Mouse (Mus musculus): ENCODE measurements around the gene Zdhhc23. TPM values are rescaled to one million over a fixed set of nuclear protein-coding genes. Genes with fewer than 3 reads are reported as not detected.

Zdhhc23 gene
- polyA plus RNA-seq, 1 experiment: 0.66 TPM

- no peak for DNase-seq (ENCODE audit: low read depth)
Observed at GRCm38 (mm10) chr16:43965781-43966389, 13.7 kb downstream of the Zdhhc23 start.

- no peak for DNase-seq (ENCODE audit: low read depth)
Observed at GRCm38 (mm10) chr16:43963780-43964179, 15.8 kb downstream of the Zdhhc23 start.

DNA sequence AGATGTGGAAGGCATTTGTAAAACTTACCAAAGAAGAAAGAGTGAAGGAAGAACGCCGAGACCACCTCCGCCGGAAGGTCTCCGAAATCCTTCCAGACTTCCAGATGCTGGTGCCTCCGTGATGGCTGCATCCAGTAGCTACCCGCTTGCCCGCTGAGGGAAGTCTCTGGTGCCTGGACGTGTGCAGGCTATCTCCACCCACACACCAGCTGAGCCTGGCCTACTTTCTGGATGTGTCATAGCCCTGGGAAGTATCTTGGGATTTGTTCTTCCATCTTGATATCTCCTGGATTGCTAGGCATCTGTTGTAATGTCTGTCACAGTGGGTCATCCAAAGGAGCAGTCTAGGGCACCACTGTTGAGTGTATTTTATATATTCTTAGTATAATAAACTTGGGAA, 16.3 kb downstream of the Zdhhc23 start:
- DNase-seq (ENCODE audit: low read depth): no peak

GRCm38 (mm10) chr16:43958038-43958437, 21.6 kb downstream of the Zdhhc23 start:
- no peak for DNase-seq (ENCODE audit: low read depth)

DNA sequence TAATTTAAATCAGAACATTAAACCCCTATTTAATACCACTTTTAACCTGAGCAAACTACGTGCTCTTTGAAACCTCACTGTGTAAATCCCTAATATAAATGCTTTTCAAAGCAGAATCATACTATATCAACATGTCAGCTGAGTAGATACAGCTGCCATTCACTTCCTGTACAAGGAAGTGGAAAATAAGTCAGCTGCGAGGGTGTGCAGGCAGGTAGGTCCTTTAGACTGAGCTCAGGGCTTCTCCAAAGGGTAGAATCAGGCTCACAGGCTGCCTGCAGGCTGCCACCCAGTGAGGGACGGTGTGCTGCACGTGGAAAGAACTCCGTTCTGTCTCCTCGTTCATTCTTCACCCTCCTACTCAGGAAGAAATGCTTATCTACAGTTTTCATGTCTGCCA, 24.7 kb downstream of the Zdhhc23 start:
- no peak for DNase-seq (ENCODE audit: low read depth)

- DNase-seq (ENCODE audit: low read depth): no peak
Observed at GRCm38 (mm10) chr16:43951591-43951990, 28.0 kb downstream of the Zdhhc23 start.

GRCm38 (mm10) chr16:43945869-43946268, 33.7 kb downstream of the Zdhhc23 start:
- DNase-seq (ENCODE audit: low read depth): no peak

DNA sequence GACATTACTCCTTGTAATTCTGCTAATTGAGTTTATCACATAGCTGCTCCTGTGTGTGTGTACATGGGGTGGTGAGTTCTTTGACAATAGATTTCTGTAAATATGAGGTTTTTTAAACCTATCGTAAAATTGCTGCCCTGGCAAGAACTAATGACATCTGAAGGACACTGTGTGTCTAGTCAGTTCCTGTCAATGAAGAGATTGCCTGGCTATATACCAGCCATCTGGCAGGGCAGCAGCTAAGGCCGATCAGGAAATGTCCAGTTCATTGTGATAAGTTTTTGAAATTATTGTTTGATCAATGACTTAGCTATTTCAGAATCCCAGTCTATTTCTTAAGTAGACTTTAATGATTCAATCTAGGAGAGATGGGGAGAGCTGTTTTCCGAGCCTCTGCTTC, 34.2 kb downstream of the Zdhhc23 start:
- DNase-seq (ENCODE audit: low read depth): no peak

- DNase-seq (ENCODE audit: low read depth): no peak
Observed at GRCm38 (mm10) chr16:43940846-43941245, 38.7 kb downstream of the Zdhhc23 start.

- no peak for DNase-seq (ENCODE audit: low read depth)
Observed at GRCm38 (mm10) chr16:43935892-43936291, 43.7 kb downstream of the Zdhhc23 start.

- no peak for DNase-seq (ENCODE audit: low read depth)
Observed at GRCm38 (mm10) chr16:43935367-43935766, 44.2 kb downstream of the Zdhhc23 start.

DNA sequence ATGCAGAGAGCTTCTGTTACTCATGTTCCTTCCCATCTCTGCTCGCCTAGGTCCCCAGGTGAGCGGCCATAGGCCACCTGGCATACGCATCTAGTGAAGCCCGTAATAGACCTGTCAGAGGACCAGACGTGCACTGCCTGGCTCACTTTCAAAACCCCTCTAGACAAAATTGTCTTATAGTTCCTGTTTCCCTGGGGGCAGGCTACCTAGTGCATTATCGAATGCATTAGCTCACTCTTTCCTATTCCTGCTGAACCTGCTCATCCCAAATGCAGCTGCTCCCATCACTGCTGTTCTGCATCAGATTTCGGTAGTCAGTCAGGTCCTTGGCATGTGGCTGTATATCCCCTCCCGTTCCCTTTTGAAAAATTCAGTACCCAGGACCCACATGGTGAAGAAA, 44.7 kb downstream of the Zdhhc23 start:
- no peak for DNase-seq (ENCODE audit: low read depth)

DNA sequence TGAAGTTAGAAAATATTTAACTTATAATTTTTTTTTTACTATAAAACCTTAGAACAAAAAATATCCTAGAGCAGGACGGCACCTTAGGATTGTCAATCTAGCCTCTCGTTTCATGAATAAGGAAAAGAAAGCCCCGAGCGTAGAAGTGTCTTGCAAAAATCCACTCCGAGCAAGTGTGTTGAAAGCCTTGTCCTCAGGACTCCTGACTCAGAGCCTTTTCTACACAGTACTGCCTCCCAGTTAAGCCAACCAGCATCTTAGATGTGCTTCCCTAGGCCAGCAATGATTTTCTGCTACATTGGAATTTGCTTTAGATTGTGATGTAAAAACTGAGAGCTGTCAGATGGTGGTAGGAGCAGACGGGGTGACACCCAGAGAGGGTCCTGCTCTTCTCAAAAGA, 46.5 kb downstream of the Zdhhc23 start:
- DNase-seq (ENCODE audit: low read depth): no peak

DNA sequence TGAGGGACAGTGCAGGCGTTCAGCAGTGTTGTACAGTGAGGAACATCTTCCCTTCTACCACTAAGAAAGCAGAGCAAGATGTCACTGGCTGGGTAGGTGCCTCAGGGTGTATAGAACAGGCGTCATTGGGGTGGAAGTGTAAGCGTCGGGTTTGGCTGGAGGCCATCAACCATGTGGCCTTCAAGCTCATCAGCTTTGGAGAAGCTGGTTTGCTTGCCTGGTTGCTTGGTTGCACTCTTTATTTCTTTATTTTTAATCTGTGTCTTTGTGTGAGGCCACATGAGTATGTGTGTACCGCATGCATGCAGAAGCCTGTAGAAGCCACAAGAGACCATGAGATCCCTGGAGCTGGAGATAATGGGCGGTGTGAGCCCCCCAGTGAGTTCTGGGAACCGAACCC, 47.3 kb downstream of the Zdhhc23 start:
- DNase-seq (ENCODE audit: low read depth): no peak

DNA sequence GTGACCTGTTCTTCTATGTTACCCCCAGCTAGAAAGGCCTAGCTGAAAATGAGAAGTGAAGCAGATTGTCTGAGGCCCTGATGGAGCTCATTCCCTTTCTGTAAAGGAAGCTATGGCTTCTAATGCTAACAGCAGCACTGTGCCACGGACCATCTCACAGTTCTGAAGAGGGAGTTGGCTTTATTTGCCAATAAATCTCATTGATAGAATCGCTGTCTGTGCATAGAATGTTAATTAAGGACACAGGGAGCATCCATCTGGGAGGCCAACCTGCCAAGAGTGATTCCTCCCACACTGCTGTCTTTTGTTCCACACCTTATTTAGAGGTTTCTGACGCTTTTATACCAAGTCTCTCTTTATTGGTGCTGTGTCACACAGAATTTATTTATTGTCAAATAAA, 48.1 kb downstream of the Zdhhc23 start:
- DNase-seq (ENCODE audit: low read depth): no peak

DNA sequence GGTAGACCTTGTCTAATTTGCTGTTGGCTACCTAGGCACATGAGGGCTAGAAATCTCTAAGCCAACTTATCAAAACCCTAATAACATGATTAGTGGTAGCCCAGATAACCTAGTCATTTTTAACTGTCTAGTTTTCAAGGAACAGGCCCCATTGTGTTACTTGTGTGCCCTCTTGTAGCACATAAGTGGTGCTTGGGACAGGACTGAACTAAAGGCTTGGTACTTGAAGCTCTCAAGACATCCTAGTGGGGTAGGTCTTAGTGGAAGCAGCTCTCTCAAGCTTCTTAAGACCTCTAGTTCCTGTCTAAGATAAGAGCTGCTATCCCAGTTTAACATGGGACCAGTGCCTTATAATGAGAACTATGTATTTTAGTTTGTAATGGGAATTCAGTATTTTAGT, 49.0 kb downstream of the Zdhhc23 start:
- no peak for DNase-seq (ENCODE audit: low read depth)

GRCm38 (mm10) chr16:43926341-43926859, 53.2 kb downstream of the Zdhhc23 start, which contains the start of gene Qtrt2:
Qtrt2 (minus strand) TSS chr16:43926809.
- DNase-seq (ENCODE audit: low read depth): no peak

- DNase-seq (ENCODE audit: low read depth): no peak
Observed at GRCm38 (mm10) chr16:43925846-43926245, 53.7 kb downstream of the Zdhhc23 start.

DNA sequence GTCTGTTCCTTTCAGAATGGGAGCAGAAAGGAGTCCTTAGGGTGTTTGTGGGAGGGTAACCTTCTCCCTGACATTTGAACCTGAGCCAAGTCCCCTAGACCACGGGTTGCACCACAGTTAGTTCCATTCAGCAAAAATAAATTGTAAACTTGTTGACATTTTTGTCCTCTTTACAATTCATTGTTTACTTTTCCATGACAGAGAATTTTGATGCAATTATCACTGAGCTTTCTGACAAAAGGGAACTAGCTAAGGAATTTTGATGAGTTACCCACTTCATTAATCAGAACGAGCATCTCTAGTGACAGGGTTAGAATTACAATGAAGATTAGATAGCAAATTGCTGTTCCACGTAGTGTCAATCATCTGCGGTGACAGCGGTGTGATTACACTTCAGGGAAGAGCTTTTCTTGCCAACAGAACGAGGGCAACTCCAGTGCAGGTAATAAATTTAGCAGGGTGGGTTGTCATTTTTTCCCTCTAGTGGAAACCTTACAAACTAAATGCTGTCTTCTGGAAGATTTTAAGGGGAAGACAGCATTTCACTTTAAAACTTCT, 54.5 kb downstream of the Zdhhc23 start:
- DNase-seq (ENCODE audit: low read depth): no peak

- no peak for DNase-seq (ENCODE audit: low read depth)
Observed at GRCm38 (mm10) chr16:43922630-43923029, 57.0 kb downstream of the Zdhhc23 start.

- DNase-seq (ENCODE audit: low read depth): no peak
Observed at GRCm38 (mm10) chr16:43922024-43922423, 57.6 kb downstream of the Zdhhc23 start.

GRCm38 (mm10) chr16:43918867-43919266, 60.7 kb downstream of the Zdhhc23 start:
- DNase-seq (ENCODE audit: low read depth): no peak
